8 mouse cellular contexts compared by ENCODE assay signal in the genomic region with DNA sequence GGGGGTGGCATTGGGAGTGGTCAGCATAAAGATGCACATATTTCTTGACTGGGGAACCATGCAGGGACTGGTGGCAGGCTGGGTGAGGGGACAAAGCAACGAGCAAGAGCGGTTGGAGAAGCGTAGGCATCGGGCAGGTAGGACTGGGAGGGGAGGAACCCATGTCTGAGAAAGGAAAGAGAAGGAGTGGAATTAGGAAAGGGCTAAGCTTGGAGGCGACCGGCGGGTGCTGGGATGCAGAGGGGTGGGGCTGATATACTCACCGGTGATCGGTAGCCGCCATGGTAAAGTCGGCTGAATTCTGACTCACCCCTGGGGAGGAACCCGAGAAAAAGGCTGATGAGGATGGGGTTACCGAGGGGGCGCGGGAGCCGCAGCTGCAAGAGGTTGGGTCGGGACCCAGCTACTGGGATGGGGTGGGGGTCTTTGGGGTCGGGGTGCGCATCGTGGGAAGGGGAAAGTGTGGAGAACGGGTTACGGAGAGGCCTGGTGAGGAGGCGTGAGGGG. TPM values are rescaled to one million over a fixed set of nuclear protein-coding genes. Genes with fewer than 3 reads are reported as not detected.
A peak's percentile ranks its signal among the peaks of the same experiment; 100 is the strongest.
DNase-seq lines count a peak whose midpoint lies in the region; ATAC-seq and TF ChIP-seq lines count a peak whose summit lies in the region.

TSS of gene Golga2 (plus strand) at position 51 of the 507 bp plus-strand sequence.

- peaks cover 44% of the 10 kb centered on the region for H3K36me3 ChIP-seq in erythroblast, embryonic 14.5 days (ENCODE audit: control insufficient read depth)
- peaks cover 14 to 45% of the 10 kb centered on the region in 2 experiments for H3K36me3 ChIP-seq in CH12.LX (replicated peaks in 1 of 2; ENCODE audit: control insufficient read depth in 1 of 2, insufficient read depth in 1 of 2, low read length in 1 of 2)
- peaks cover 33% of the 10 kb centered on the region for H3K36me3 ChIP-seq in embryonic facial prominence, embryonic 12.5 days
- H3K36me3 ChIP-seq in heart, embryonic 15.5 days, result peaks cover 23% of the 10 kb centered on the region
- peaks cover 15% of the 10 kb centered on the region for H3K36me3 ChIP-seq in midbrain, postnatal 0 days (ENCODE audit: insufficient read depth, low read length)

- DNase-seq in CH12.LX (ENCODE audit: extremely low read depth), result no peak
- DNase-seq in left cerebral cortex, postnatal 25 days (ENCODE audit: low spot score in 2 of 2), result no peak
- no peak for DNase-seq in midbrain, postnatal 0 days (ENCODE audit: low spot score)
- DNase-seq in yolk sac, embryonic 10.5 days (ENCODE audit: low spot score), result no peak

- TF ChIP-seq EP300 in CH12.LX (IDR thresholded peaks at IDR 0.05; ENCODE audit: low read length), result no peak

- TF ChIP-seq CTCF in CH12.LX (conservative IDR thresholded peaks at IDR 0.05 in 1 of 2, IDR thresholded peaks at IDR 0.05 in 1 of 2; ENCODE audit: low read depth in 2 of 2, low read length in 2 of 2), result no peak
- TF ChIP-seq CTCF in midbrain, postnatal 0 days (IDR thresholded peaks at IDR 0.05), result no peak

- H3K9me3 ChIP-seq in erythroblast, embryonic 14.5 days (ENCODE audit: control insufficient read depth, low read length), result 0 out of 2 replicates have a peak, but pooled peaks cover 2% of the 10 kb centered on the region
- no peaks in the 10 kb centered on the region for H3K9me3 ChIP-seq in CH12.LX (replicated peaks; ENCODE audit: low read length)
- H3K9me3 ChIP-seq in embryonic facial prominence, embryonic 12.5 days, result no peaks in the 10 kb centered on the region
- no peaks in the 10 kb centered on the region for H3K9me3 ChIP-seq in heart, embryonic 15.5 days (replicated peaks)
- H3K9me3 ChIP-seq in midbrain, postnatal 0 days (ENCODE audit: low read length), result no peaks in the 10 kb centered on the region

- dilution Hi-C loops in CH12.LX (cut with MboI; ENCODE audit: extremely low pct_ligation_motif_present, extremely low pct_unique_long_range_greater_than_20kb, low sequenced_read_pairs), result no loop called here

- peaks cover 34% of the 10 kb centered on the region for H3K79me2 ChIP-seq in CH12.LX (replicated peaks; ENCODE audit: control insufficient read depth, extremely low read depth, insufficient read depth, poor library complexity, severe bottlenecking)

- ATAC-seq in erythroblast, adult 5-6 weeks (replicated peaks; ENCODE audit: low FRiP score, poor library complexity, severe bottlenecking), result no peak; the same call in 1 of the 2 replicates
- peak; percentile 18; the same call in 1 of the 2 replicates for ATAC-seq in embryonic facial prominence, embryonic 12.5 days (ENCODE audit: insufficient number of reproducible peaks, insufficient read depth, low FRiP score, low TSS enrichment)
- ATAC-seq in heart, embryonic 15.5 days (replicated peaks; ENCODE audit: insufficient number of reproducible peaks, insufficient read depth, low FRiP score, low read depth), result peak; percentile 3; the same call in 1 of the 2 replicates
- ATAC-seq in midbrain, postnatal 0 days (ENCODE audit: low FRiP score), result peak; percentile 31

- in situ Hi-C loops in CH12.LX (cut with MboI; ENCODE audit: low pct_ligation_motif_present, low pct_unique_long_range_greater_than_20kb, low sequenced_read_pairs), result loop anchor here (10.0 kb wide), 1 partner anchor 153 kb away; no protein-coding TSS in a partner anchor

- peaks cover 33% of the 10 kb centered on the region for H3K4me1 ChIP-seq in erythroblast, embryonic 14.5 days (ENCODE audit: control insufficient read depth)
- H3K4me1 ChIP-seq in CH12.LX (ENCODE audit: control insufficient read depth in 1 of 2, insufficient read depth in 2 of 2), result peaks cover 4 to 34% of the 10 kb centered on the region in 2 experiments
- peaks cover 19% of the 10 kb centered on the region for H3K4me1 ChIP-seq in embryonic facial prominence, embryonic 12.5 days
- H3K4me1 ChIP-seq in heart, embryonic 15.5 days (replicated peaks), result peaks cover 35% of the 10 kb centered on the region
- peaks cover 11% of the 10 kb centered on the region; the same call in 1 of the 2 replicates for H3K4me1 ChIP-seq in midbrain, postnatal 0 days (ENCODE audit: insufficient read depth, low read length)

- peak within 1 kb of the TSS; percentile 74 for H3K4me2 ChIP-seq in CH12.LX (ENCODE audit: insufficient read depth, low read depth, poor library complexity, severe bottlenecking)
- H3K4me2 ChIP-seq in embryonic facial prominence, embryonic 12.5 days (replicated peaks), result peak within 1 kb of the TSS; percentile 87
- H3K4me2 ChIP-seq in heart, embryonic 15.5 days, result peak within 1 kb of the TSS; percentile 89
- peak within 1 kb of the TSS; percentile 73 for H3K4me2 ChIP-seq in midbrain, postnatal 0 days (ENCODE audit: low read depth, low read length, poor library complexity, severe bottlenecking)

- no peaks in the 10 kb centered on the region for H3K27me3 ChIP-seq in erythroblast, embryonic 14.5 days (ENCODE audit: control insufficient read depth)
- no peaks in the 10 kb centered on the region for H3K27me3 ChIP-seq in CH12.LX (replicated peaks)
- H3K27me3 ChIP-seq in embryonic facial prominence, embryonic 12.5 days, result no peaks in the 10 kb centered on the region
- H3K27me3 ChIP-seq in heart, embryonic 15.5 days, result no peaks in the 10 kb centered on the region
- H3K27me3 ChIP-seq in midbrain, postnatal 0 days (ENCODE audit: insufficient read depth, low read length), result no peaks in the 10 kb centered on the region

- TF ChIP-seq RAD21 in CH12.LX (IDR thresholded peaks at IDR 0.05; ENCODE audit: low read depth, low read length), result no peak

- no peak within 1 kb of the TSS for H3K27ac ChIP-seq in CH12.LX (ENCODE audit: insufficient read depth, low read depth)
- H3K27ac ChIP-seq in embryonic facial prominence, embryonic 12.5 days, result peak within 1 kb of the TSS; percentile 76
- H3K27ac ChIP-seq in heart, embryonic 15.5 days, result peak within 1 kb of the TSS; percentile 85
- peak within 1 kb of the TSS; percentile 80 for H3K27ac ChIP-seq in midbrain, postnatal 0 days (ENCODE audit: low read depth, low read length)

- H3K4me3 ChIP-seq in erythroblast, embryonic 14.5 days (replicated peaks), result peak within 1 kb of the TSS; percentile 83
- H3K4me3 ChIP-seq in CH12.LX (replicated peaks in 1 of 3; ENCODE audit: low read depth in 2 of 3, low read length in 2 of 3, poor library complexity in 1 of 3), result peak within 1 kb of the TSS; percentile 74 to 98 (median 76)
- peak within 1 kb of the TSS; percentile 98 for H3K4me3 ChIP-seq in embryonic facial prominence, embryonic 12.5 days
- peak within 1 kb of the TSS; percentile 95 for H3K4me3 ChIP-seq in heart, embryonic 15.5 days
- peak within 1 kb of the TSS; percentile 77 for H3K4me3 ChIP-seq in midbrain, postnatal 0 days (ENCODE audit: low read depth, low read length)

- intact Hi-C loops in left cerebral cortex, postnatal 25 days (cut with DNase I), result loop anchor here (5.0 kb wide), 1 partner anchor 150 kb away; no protein-coding TSS in a partner anchor

- TF ChIP-seq POLR2A in CH12.LX (IDR thresholded peaks at IDR 0.05; ENCODE audit: low read depth, low read length), result no peak

- H3K9ac ChIP-seq in CH12.LX (ENCODE audit: insufficient read depth, low read depth), result peak within 1 kb of the TSS; percentile 89
- peak within 1 kb of the TSS; percentile 96 for H3K9ac ChIP-seq in embryonic facial prominence, embryonic 12.5 days
- peak within 1 kb of the TSS; percentile 97 for H3K9ac ChIP-seq in heart, embryonic 15.5 days
- peak within 1 kb of the TSS; percentile 93 for H3K9ac ChIP-seq in midbrain, postnatal 0 days (replicated peaks; ENCODE audit: low read length, poor library complexity, severe bottlenecking)

- 1% methylated on average over 23 of the region's 23 CpGs for WGBS in embryonic facial prominence, embryonic 12.5 days
- WGBS in heart, embryonic 15.5 days, result under 1% methylated on average over 23 of the region's 23 CpGs
- under 1% methylated on average over 23 of the region's 23 CpGs for WGBS in midbrain, postnatal 0 days

TF ChIP-seq in CH12.LX, 34 proteins besides CTCF, POLR2A, EP300 and RAD21:
- TF ChIP-seq KAT2A (IDR thresholded peaks at IDR 0.05; ENCODE audit: insufficient replicate concordance, low read length), result no peak
- TF ChIP-seq E2F4 (IDR thresholded peaks at IDR 0.05; ENCODE audit: insufficient replicate concordance, low read depth, low read length), result no peak
- no peak for TF ChIP-seq JUND (conservative IDR thresholded peaks at IDR 0.05; ENCODE audit: low read depth, low read length)
- no peak for TF ChIP-seq CHD1 (IDR thresholded peaks at IDR 0.05; ENCODE audit: low read depth, low read length)
- TF ChIP-seq TBP (conservative IDR thresholded peaks at IDR 0.05; ENCODE audit: low read depth, low read length), result no peak
- TF ChIP-seq NELFE (IDR thresholded peaks at IDR 0.05; ENCODE audit: low read depth, low read length), result no peak
- TF ChIP-seq UBTF (IDR thresholded peaks at IDR 0.05; ENCODE audit: low read depth, low read length), result no peak
- TF ChIP-seq BHLHE40 (IDR thresholded peaks at IDR 0.05; ENCODE audit: low read depth, low read length), result no peak
- TF ChIP-seq RCOR1 (conservative IDR thresholded peaks at IDR 0.05; ENCODE audit: low read depth, low read length), result no peak
- no peak for TF ChIP-seq ELF1 (IDR thresholded peaks at IDR 0.05; ENCODE audit: low read depth, low read length)
- no peak for TF ChIP-seq IRF4 (IDR thresholded peaks at IDR 0.05; ENCODE audit: low read depth, low read length)
- no peak for TF ChIP-seq POLR2AphosphoS2 (IDR thresholded peaks at IDR 0.05; ENCODE audit: low read depth, low read length)
- no peak for TF ChIP-seq ETS1 (conservative IDR thresholded peaks at IDR 0.05; ENCODE audit: low read depth, low read length)
- TF ChIP-seq MXI1 (IDR thresholded peaks at IDR 0.05; ENCODE audit: low read depth, low read length), result no peak
- no peak for TF ChIP-seq TCF12 (IDR thresholded peaks at IDR 0.05; ENCODE audit: low read depth, low read length)
- no peak for TF ChIP-seq HCFC1 (IDR thresholded peaks at IDR 0.05; ENCODE audit: low read depth, low read length)

RNA-seq across cellular contexts. Expression of gene Golga2, which starts in this region (rescaled TPM):
- 4.1 and 4.4 TPM in 2 replicates for polyA plus RNA-seq in erythroblast, embryonic 14.5 days (2012)
- total RNA-seq in erythroblast, adult 5-6 weeks (2015; ENCODE audit: low replicate concordance), result 6.3 and 11.1 TPM in 2 replicates
- total RNA-seq in erythroblast, adult 5-6 weeks (2017; ENCODE audit: low replicate concordance), result 34.5 and 44.0 TPM in 2 replicates
- total RNA-seq in CH12.LX (2012; rRNA removed) (21.2 and 23.0 TPM in 2 replicates), CH12.LX (2014; rRNA removed) (15.4 and 17.0 TPM in 2 replicates)
- 27.1 and 31.3 TPM in 2 replicates for polyA plus RNA-seq in CH12.LX (2012; ENCODE audit: insufficient read length, low read depth)
- 27.4 and 29.7 TPM in 2 replicates for polyA plus RNA-seq in embryonic facial prominence, embryonic 12.5 days (2016; fragmentation: Nextera tagmentation; extraction: Ambion mirVana)
- polyA plus RNA-seq in heart, embryonic 15.5 days (2015; fragmentation: Nextera tagmentation; extraction: Ambion mirVana), result 21.7 and 26.4 TPM in 2 replicates
- total RNA-seq in left cerebral cortex, postnatal 25 days (2021), result 10 to 100 TPM; 82.6 to 82.8 TPM
- total RNA-seq in midbrain, postnatal 0 days (2014; rRNA removed), result 57.4 and 68.8 TPM in 2 replicates
- 27.7 and 30.1 TPM in 2 replicates for polyA plus RNA-seq in midbrain, postnatal 0 days (2015; fragmentation: Nextera tagmentation; extraction: Ambion mirVana)
